Mouse (Mus musculus) spleen, postnatal 14 days (tissue): ENCODE data around the gene Pde4d.
A peak's percentile ranks its signal among the peaks of the same experiment; 100 is the strongest.

Source experiments
- DNase-seq, 2 experiments: peaks; one replicate each; pipeline ENCODE4 v3.0.0; 2021 to 2022; ENCODE audit warnings: low spot score in 2 of 2

The Pde4d gene

GRCm38 (mm10) chr13:109175852-109176621, 726.3 kb downstream of the Pde4d start:
- no peak for DNase-seq

- DNase-seq = no peak
These were observed 731.6 kb downstream of the Pde4d start for GRCm38 (mm10) chr13:109181363-109181762.

GRCm38 (mm10) chr13:109190652-109191051, 740.9 kb downstream of the Pde4d start:
- DNase-seq = no peak

GRCm38 (mm10) chr13:109191176-109191575, 741.4 kb downstream of the Pde4d start:
- DNase-seq = no peak

GRCm38 (mm10) chr13:109205541-109205940, 755.8 kb downstream of the Pde4d start:
- no peak for DNase-seq

- no peak for DNase-seq
These were observed 758.9 kb downstream of the Pde4d start for GRCm38 (mm10) chr13:109208607-109209006.

GRCm38 (mm10) chr13:109209413-109209812, 759.7 kb downstream of the Pde4d start:
- DNase-seq = no peak

- DNase-seq = peak; percentile 41 to 60
These were observed 760.7 kb downstream of the Pde4d start for GRCm38 (mm10) chr13:109210403-109210802.

GRCm38 (mm10) chr13:109211471-109211870, 761.7 kb downstream of the Pde4d start:
- DNase-seq = no peak

- no peak for DNase-seq
These were observed 762.3 kb downstream of the Pde4d start for GRCm38 (mm10) chr13:109211941-109212487.

- DNase-seq = no peak
These were observed 763.2 kb downstream of the Pde4d start for GRCm38 (mm10) chr13:109212788-109213473.

GRCm38 (mm10) chr13:109219019-109219725, 769.4 kb downstream of the Pde4d start:
- no peak for DNase-seq

- no peak for DNase-seq
These were observed 779.3 kb downstream of the Pde4d start for GRCm38 (mm10) chr13:109228967-109229617.

GRCm38 (mm10) chr13:109229618-109230334, 780.0 kb downstream of the Pde4d start:
- DNase-seq = no peak

- DNase-seq = no peak
These were observed 780.7 kb downstream of the Pde4d start for GRCm38 (mm10) chr13:109230335-109230987.

GRCm38 (mm10) chr13:109231848-109232460, 782.2 kb downstream of the Pde4d start:
- no peak for DNase-seq

- DNase-seq = no peak
These were observed 782.8 kb downstream of the Pde4d start for GRCm38 (mm10) chr13:109232531-109232930.

- no peak for DNase-seq
These were observed 784.3 kb downstream of the Pde4d start for GRCm38 (mm10) chr13:109233911-109234613.

GRCm38 (mm10) chr13:109236047-109236446, 786.3 kb downstream of the Pde4d start:
- DNase-seq = no peak
